Mouse (Mus musculus): Measurements from ENCODE around the gene Borcs5. TPM values are rescaled to one million over a fixed set of nuclear protein-coding genes. Genes with fewer than 3 reads are reported as not detected.

The Borcs5 gene
- total and polyA plus RNA-seq, 3 experiments, result 8.8 to 19.6 (median 9.1) TPM

DNA sequence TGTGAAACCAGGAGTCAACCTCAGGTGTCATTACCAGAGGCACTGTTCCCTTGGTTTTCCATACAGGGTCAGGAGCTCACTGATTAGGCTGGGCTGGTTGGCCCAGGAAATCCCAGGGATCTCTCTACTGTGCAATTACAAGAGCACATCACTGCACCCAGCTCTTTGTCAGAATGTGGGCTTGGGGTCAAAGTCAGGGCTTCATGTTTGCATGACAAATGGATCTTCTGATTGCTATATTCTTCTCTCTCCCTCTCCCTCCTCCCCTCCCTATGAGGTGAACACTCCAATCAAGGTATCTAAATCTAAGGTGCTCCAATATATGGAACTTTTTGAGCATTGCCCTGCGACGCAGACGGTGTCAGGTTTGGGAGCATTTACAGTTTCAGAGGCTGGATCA, 55.7 kb downstream of the Borcs5 start:
- Histone ChIP-seq H3K27me3 (ENCODE audit: insufficient read depth, low read length) (no peaks in the 10 kb centered on the region), H3K4me1 (ENCODE audit: insufficient read depth, low read depth, low read length) (peaks cover 8% of the 10 kb centered on the region; the same call in 1 of the 2 replicates), H3K36me3 (replicated peaks) (peaks cover 27% of the 10 kb centered on the region), H3K4me3 (ENCODE audit: low read depth, low read length) (no peak overlapping the region), H3K9me3 (replicated peaks) (no peaks in the 10 kb centered on the region)
- ATAC-seq (ENCODE audit: extremely low read depth, insufficient number of reproducible peaks, low FRiP score, poor library complexity, severe bottlenecking) (no peak), DNase-seq (ENCODE audit: low spot score) (no peak)
- no peak for TF ChIP-seq GATA2 (IDR thresholded peaks at IDR 0.05; ENCODE audit: borderline replicate concordance, low read depth, low read length)
- no peak for TF ChIP-seq POLR2AphosphoS5 (IDR thresholded peaks at IDR 0.05; ENCODE audit: insufficient replicate concordance, low read depth, low read length)
- TF ChIP-seq GATA1 (IDR thresholded peaks at IDR 0.05; ENCODE audit: borderline replicate concordance, low read length), result no peak
- no peak for TF ChIP-seq TAL1 (conservative IDR thresholded peaks at IDR 0.05; ENCODE audit: low read depth, low read length)
- no peak for TF ChIP-seq CTCF (IDR thresholded peaks at IDR 0.05; ENCODE audit: low read depth, low read length)

GRCm38 (mm10) chr6:134695625-134696024, 56.3 kb downstream of the Borcs5 start:
- peaks cover 15% of the 10 kb centered on the region for H3K4me1 ChIP-seq (ENCODE audit: insufficient read depth, low read depth, low read length)
- DNase-seq (ENCODE audit: low spot score), result no peak
- H3K9me3 ChIP-seq (replicated peaks), result no peaks in the 10 kb centered on the region
- TF ChIP-seq POLR2AphosphoS5 (IDR thresholded peaks at IDR 0.05; ENCODE audit: insufficient replicate concordance, low read depth, low read length) (no peak), GATA1 (IDR thresholded peaks at IDR 0.05; ENCODE audit: borderline replicate concordance, low read length) (no peak), CTCF (IDR thresholded peaks at IDR 0.05; ENCODE audit: low read depth, low read length) (no peak), TAL1 (conservative IDR thresholded peaks at IDR 0.05; ENCODE audit: low read depth, low read length) (no peak), GATA2 (IDR thresholded peaks at IDR 0.05; ENCODE audit: borderline replicate concordance, low read depth, low read length) (no peak)
- peaks cover 27% of the 10 kb centered on the region for H3K36me3 ChIP-seq (replicated peaks)
- H3K27me3 ChIP-seq (ENCODE audit: insufficient read depth, low read length), result no peaks in the 10 kb centered on the region
- no peak for ATAC-seq (ENCODE audit: extremely low read depth, insufficient number of reproducible peaks, low FRiP score, poor library complexity, severe bottlenecking)
- no peak overlapping the region for H3K4me3 ChIP-seq (ENCODE audit: low read depth, low read length)

DNA sequence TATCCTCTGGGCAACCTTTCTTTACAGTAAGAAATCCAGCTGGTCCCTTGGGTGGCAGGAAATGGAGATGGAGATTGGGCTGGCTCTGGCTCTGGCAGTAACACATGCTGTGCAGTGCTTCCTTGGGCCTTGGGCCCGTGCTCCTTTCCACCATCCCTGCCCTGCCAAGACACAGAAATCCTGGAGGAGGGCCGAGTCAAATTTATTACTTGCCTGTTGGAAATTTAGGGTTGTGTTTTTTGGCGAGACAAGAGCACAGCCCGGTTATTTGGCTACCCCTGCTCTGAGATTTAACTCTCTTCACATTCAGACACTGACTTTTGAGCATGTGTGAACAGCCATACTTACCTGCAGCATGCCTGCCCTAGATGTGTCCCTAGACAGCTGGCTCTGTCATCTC, 56.8 kb downstream of the Borcs5 start:
- Histone ChIP-seq H3K27me3 (ENCODE audit: insufficient read depth, low read length) (no peaks in the 10 kb centered on the region), H3K4me1 (ENCODE audit: insufficient read depth, low read depth, low read length) (peaks cover 19% of the 10 kb centered on the region), H3K9me3 (replicated peaks) (no peaks in the 10 kb centered on the region), H3K36me3 (replicated peaks) (peaks cover 27% of the 10 kb centered on the region), H3K4me3 (ENCODE audit: low read depth, low read length) (no peak overlapping the region)
- DNase-seq (ENCODE audit: low spot score) (no peak), ATAC-seq (ENCODE audit: extremely low read depth, insufficient number of reproducible peaks, low FRiP score, poor library complexity, severe bottlenecking) (no peak)
- no peak for TF ChIP-seq TAL1 (conservative IDR thresholded peaks at IDR 0.05; ENCODE audit: low read depth, low read length)
- no peak for TF ChIP-seq GATA2 (IDR thresholded peaks at IDR 0.05; ENCODE audit: borderline replicate concordance, low read depth, low read length)
- TF ChIP-seq GATA1 (IDR thresholded peaks at IDR 0.05; ENCODE audit: borderline replicate concordance, low read length), result no peak
- TF ChIP-seq POLR2AphosphoS5 (IDR thresholded peaks at IDR 0.05; ENCODE audit: insufficient replicate concordance, low read depth, low read length), result no peak
- TF ChIP-seq CTCF (IDR thresholded peaks at IDR 0.05; ENCODE audit: low read depth, low read length), result no peak

DNA sequence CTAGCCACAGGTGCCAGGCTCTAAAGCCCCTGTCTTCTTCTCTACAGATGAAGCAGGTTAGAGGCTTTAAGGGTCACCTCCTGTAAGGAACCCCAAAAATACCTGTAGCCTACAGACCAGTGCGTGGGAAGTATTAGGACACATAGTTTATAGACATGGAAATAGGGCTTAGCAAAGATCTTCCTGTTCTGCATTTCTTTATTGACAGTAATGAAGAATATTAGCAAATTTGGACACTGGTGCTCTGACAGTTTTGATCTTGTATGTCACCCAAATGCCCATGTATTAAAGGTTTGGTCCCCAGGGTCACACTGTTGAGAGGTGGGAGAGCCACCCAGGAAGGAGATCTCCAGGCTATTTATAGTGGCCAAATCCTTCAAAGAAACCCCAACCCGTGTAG, 57.2 kb downstream of the Borcs5 start:
- H3K4me1 ChIP-seq (ENCODE audit: insufficient read depth, low read depth, low read length), result peaks cover 22% of the 10 kb centered on the region
- H3K9me3 ChIP-seq (replicated peaks), result no peaks in the 10 kb centered on the region
- ATAC-seq (ENCODE audit: extremely low read depth, insufficient number of reproducible peaks, low FRiP score, poor library complexity, severe bottlenecking) (no peak), DNase-seq (ENCODE audit: low spot score) (no peak)
- no peak overlapping the region for H3K4me3 ChIP-seq (ENCODE audit: low read depth, low read length)
- H3K36me3 ChIP-seq (replicated peaks), result peaks cover 27% of the 10 kb centered on the region
- H3K27me3 ChIP-seq (ENCODE audit: insufficient read depth, low read length), result no peaks in the 10 kb centered on the region
- TF ChIP-seq POLR2AphosphoS5 (IDR thresholded peaks at IDR 0.05; ENCODE audit: insufficient replicate concordance, low read depth, low read length), result no peak
- TF ChIP-seq TAL1 (conservative IDR thresholded peaks at IDR 0.05; ENCODE audit: low read depth, low read length), result no peak
- no peak for TF ChIP-seq GATA2 (IDR thresholded peaks at IDR 0.05; ENCODE audit: borderline replicate concordance, low read depth, low read length)
- no peak for TF ChIP-seq CTCF (IDR thresholded peaks at IDR 0.05; ENCODE audit: low read depth, low read length)
- TF ChIP-seq GATA1 (IDR thresholded peaks at IDR 0.05; ENCODE audit: borderline replicate concordance, low read length), result no peak

DNA sequence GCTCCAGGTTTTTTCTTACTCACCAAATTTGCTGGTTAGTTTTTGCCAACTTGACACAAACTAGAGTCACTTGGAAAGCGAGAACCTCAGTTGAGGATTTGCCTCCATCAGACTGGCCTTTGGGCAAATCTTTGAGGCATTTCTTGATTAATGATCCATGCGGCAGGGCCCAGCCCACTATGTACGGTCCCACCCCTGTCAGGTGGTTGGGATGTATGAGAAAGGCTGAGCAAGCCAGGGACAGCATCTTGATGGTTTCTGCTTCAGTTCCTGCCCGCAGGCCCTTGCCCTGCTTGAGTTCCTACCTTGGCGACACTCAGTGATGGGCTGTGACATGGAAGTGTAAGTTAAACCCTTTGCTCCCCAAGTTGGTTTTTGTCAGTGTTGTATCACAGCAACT, 58.9 kb downstream of the Borcs5 start:
- TF ChIP-seq GATA2 (IDR thresholded peaks at IDR 0.05; ENCODE audit: borderline replicate concordance, low read depth, low read length) (no peak), CTCF (IDR thresholded peaks at IDR 0.05; ENCODE audit: low read depth, low read length) (no peak), TAL1 (conservative IDR thresholded peaks at IDR 0.05; ENCODE audit: low read depth, low read length) (no peak), POLR2AphosphoS5 (IDR thresholded peaks at IDR 0.05; ENCODE audit: insufficient replicate concordance, low read depth, low read length) (no peak), GATA1 (IDR thresholded peaks at IDR 0.05; ENCODE audit: borderline replicate concordance, low read length) (no peak)
- peaks cover 22% of the 10 kb centered on the region for H3K4me1 ChIP-seq (ENCODE audit: insufficient read depth, low read depth, low read length)
- DNase-seq (ENCODE audit: low spot score) (no peak), ATAC-seq (ENCODE audit: extremely low read depth, insufficient number of reproducible peaks, low FRiP score, poor library complexity, severe bottlenecking) (no peak)
- H3K4me3 ChIP-seq (ENCODE audit: low read depth, low read length), result no peak overlapping the region
- peaks cover 31% of the 10 kb centered on the region for H3K36me3 ChIP-seq (replicated peaks)
- no peaks in the 10 kb centered on the region for H3K27me3 ChIP-seq (ENCODE audit: insufficient read depth, low read length)
- no peaks in the 10 kb centered on the region for H3K9me3 ChIP-seq (replicated peaks)

DNA sequence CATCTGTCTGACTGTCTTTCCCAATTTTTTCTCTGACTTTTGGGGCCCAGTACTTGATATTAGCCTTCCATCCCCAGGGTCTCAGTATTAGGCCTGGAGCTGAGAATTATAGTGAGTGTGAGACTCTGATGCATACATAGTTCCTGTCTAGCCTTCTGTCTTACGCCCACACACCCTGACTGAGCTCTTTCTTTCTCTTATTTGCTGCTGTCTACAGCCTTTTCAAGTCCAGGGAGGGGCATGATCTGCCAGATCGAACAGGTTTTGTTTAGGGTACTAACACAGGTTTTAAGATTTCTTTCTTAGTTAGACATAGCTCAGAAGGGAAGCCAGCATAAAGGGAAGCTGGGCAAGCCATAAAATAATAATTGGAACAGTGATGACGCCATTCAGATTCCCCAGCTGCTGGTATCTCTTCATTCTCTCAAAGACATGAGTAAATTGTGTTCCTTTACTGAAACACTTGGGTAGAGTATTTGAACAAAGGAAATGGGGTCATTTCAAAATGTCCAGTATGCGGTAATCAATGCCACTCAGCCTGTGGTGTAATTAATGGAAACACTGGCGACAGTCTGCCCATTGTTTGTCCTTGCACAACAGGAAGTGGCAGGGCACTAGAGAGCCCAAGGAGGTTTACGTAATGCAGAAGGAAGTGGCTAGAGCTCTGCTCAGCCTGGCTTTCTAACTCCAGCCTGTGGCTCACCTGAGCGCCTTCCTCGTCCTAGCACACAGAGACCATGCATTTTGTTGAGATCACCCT, 61.3 kb downstream of the Borcs5 start:
- H3K4me1 ChIP-seq (ENCODE audit: insufficient read depth, low read depth, low read length), result peaks cover 25% of the 10 kb centered on the region
- no peak for DNase-seq (ENCODE audit: low spot score)
- H3K9me3 ChIP-seq (replicated peaks), result no peaks in the 10 kb centered on the region
- no peaks in the 10 kb centered on the region for H3K27me3 ChIP-seq (ENCODE audit: insufficient read depth, low read length)
- no peak overlapping the region for H3K4me3 ChIP-seq (ENCODE audit: low read depth, low read length)
- ATAC-seq (ENCODE audit: extremely low read depth, insufficient number of reproducible peaks, low FRiP score, poor library complexity, severe bottlenecking), result peak; percentile 6; the same call in 1 of the 2 replicates
- TF ChIP-seq CTCF (IDR thresholded peaks at IDR 0.05; ENCODE audit: low read depth, low read length), result no peak
- TF ChIP-seq GATA2 (IDR thresholded peaks at IDR 0.05; ENCODE audit: borderline replicate concordance, low read depth, low read length), result no peak
- TF ChIP-seq GATA1 (IDR thresholded peaks at IDR 0.05; ENCODE audit: borderline replicate concordance, low read length), result no peak
- no peak for TF ChIP-seq TAL1 (conservative IDR thresholded peaks at IDR 0.05; ENCODE audit: low read depth, low read length)
- TF ChIP-seq POLR2AphosphoS5 (IDR thresholded peaks at IDR 0.05; ENCODE audit: insufficient replicate concordance, low read depth, low read length), result no peak
- peaks cover 26% of the 10 kb centered on the region for H3K36me3 ChIP-seq (replicated peaks)

Measured in G1E (cell line).